Mouse (Mus musculus) hindbrain, embryonic 12.5 days (tissue): Measurements from ENCODE around the gene Col5a1. TPM values are rescaled to one million over a fixed set of nuclear protein-coding genes. Genes with fewer than 3 reads are reported as not detected.

ENCODE experiments used
- polyA plus RNA-seq: library from polyadenylated mRNA; unstranded; fragments of >200 nt; fragmentation: Nextera tagmentation; extraction: Ambion mirVana; gene quantifications from 2 replicates; pipeline ENCODE4 v1.2.1, GENCODE M21; 2016

Col5a1 gene
- polyA plus RNA-seq, 1 experiment from 2014 or later, result 45.9 TPM

Other genes with a start within 250 kb of the Col5a1 start
- 11.1 and 11.2 TPM in 2 replicates for gene Rxra, start 210.0 kb upstream of the Col5a1 start, polyA plus RNA-seq
- gene Fcnb, start 198.5 kb downstream of the Col5a1 start, polyA plus RNA-seq, result 0.46 and 0.66 TPM in 2 replicates